Mouse (Mus musculus) heart, adult 18-20 months (tissue): ENCODE results near the gene Gm20441. TPM values are rescaled to one million over a fixed set of nuclear protein-coding genes. Genes with fewer than 3 reads are reported as not detected.
A peak's percentile ranks its signal among the peaks of the same experiment; 100 is the strongest.

Source experiments
- DNase-seq, 2 experiments: peaks; one replicate each; pipeline ENCODE4 v3.0.0; 2021 to 2022; ENCODE audit warnings: mixed read lengths in 1 of 2
- long read RNA-seq, 2 experiments: library from polyadenylated mRNA; stranded (forward); transcript quantifications; one replicate each; pipeline ENCODE4 v2.0.0; 2021
- total RNA-seq, 2 experiments: library from RNA; stranded (reverse); gene quantifications; 2 replicates each; pipeline ENCODE4 v1.2.3; 2021

Gene Gm20441
- not detected for total RNA-seq
- long read RNA-seq, experiment 1, result 0 reads
- long read RNA-seq, experiment 2, result 0 reads

DNA sequence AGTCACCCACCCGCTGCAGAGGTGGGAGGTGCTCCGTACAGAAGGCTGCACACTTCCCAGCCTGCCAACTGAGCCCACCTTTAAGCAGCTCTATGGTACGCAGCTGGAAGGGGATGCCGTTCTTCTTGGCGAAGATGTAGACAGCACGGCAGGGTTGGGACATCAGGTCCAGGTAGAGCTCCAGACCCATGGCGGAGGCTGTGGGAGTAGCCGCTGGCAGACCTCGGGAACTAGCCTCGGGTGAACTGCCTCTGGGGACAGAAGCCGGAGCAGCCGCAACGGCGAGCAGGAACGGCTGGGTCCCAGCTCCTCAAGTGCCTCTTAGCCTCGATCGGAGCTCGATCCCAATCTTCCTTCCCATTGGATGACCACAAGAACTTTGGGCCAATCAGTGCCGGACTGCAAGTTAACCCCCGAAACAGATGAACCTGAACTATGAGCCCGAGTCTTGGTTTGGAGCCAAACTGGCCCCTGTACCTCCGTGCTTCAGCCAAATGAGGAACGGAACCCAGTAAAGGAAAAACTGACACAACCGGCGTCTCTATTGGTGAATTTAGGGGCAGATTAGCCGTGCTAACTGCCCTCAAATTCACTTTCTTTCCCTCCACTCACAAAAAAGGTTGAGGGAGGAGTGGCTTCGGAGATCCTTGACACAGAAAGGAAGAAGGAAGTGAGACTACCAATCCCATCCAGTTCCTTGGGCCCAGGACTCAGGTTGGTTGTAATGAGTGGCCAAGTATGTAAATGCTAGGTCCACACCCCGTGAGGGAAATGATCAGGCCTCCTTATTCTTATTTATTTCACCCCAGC, at the start of gene Gm20441, which contains the start of gene Gstt3:
TSS of gene Gm20441 (minus strand) at position 186 of the 810 bp plus-strand sequence.
TSS of gene Gstt3 (minus strand) at position 646 of the 810 bp plus-strand sequence.
- DNase-seq, result peak; percentile 81 to 88

DNA sequence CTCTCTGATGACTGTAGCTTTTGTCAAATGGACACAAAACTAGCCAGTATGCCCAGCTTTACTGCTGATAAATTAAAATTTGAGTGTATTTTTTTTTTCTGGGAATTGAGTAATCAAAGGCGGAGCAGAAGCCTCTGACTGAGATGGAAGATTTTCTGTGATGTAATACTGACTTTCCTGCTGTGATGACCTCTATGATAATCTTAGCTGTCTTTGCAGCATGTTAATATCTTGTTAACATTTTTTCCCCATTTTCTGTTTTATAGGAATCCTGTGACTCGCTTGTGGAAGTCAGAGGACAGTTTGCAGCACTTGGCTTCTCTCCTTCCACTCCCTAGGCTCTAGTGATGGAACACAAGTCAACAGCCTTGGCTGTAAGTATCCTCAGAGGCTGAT, 49.5 kb upstream of the Gm20441 start:
- DNase-seq, result no peak

DNA sequence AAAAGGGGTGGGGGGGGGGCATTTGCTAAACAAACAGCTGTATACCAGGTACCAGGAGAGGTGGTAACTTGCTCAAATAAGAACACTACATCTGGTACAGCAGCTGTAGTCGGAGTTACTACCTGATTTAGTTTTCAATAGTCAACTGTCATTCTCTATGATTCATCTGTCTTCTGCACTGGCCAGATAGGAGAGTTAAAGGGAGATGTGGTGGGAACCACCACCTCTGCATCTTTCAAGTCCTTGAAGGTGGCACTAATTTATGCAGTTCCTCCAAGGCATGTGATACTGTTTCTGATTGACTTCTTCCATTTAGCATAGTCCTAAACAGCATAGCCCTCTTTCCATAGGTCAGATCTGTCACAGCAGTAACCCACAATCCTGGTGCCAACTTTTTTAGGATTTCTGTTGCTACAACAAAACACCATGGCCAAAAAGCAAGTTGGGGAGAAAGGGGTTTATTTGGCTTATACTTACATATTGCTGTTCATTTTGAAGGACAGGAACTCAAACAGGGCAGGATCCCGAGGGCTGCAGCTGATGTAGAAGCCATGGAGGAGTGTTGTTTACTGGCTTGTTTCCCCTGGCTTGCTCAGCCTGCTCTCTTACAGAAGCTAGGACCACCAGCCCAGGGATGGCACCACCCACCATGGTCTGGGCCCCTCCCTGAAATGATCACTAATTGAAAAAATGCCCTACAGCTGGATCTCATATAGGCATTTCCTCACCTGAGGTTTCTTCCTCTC, 48.9 kb upstream of the Gm20441 start:
- DNase-seq, result no peak

DNA sequence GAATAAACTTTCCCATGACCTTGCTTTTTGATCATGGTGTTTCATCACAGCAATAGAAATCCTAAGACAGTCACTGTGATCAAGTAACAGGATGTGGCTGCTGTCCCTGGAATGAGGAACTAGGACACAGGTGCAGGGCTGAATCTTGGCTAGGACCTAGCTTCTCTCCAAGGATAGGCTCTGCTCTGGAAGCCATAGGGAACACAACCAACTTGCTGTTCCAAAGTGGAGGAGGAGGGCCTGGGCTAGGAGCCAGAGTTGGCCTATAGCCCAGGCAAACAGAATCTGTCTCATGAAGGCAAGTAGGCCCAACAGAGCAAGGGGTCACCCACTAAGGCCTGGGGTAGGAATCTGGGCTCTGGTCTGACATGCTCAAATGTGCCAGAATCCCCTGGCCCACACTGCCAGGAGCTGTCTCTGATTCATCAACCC, 47.8 kb upstream of the Gm20441 start:
- peak; percentile 73 to 86 for DNase-seq

DNA sequence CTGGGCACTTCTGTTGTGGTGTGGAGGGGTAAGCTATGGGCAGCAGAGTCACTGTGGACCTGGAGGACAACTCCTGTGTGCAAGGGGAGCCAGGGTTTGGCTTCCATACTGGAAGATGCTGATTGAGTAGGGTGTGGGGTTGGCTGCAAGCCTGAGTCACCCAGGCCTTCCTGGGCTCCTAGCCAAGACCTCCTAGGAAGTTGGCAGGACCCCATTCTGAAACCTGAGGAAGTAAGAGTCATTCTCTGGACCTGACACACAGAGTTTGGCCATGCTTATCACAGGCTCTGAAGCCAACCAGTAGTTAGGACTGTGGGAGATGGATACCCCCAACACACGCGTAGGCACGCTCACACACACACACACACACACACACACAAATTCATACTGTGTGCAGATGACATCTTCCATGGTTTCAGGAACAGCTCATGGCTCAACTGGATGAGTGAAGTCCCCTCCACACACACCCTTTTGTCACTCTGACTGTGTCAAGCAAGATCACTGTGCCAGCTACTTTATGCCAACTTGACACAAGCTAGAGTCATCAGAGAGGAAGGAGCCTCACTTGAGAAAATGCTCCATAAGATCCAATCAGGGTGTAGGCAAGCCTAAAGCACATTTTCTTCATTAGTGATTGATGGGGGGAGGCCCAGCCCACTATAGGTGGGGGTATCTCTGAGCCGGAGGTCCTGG, 47.1 kb upstream of the Gm20441 start:
- peak; percentile 55 to 58 for DNase-seq

DNA sequence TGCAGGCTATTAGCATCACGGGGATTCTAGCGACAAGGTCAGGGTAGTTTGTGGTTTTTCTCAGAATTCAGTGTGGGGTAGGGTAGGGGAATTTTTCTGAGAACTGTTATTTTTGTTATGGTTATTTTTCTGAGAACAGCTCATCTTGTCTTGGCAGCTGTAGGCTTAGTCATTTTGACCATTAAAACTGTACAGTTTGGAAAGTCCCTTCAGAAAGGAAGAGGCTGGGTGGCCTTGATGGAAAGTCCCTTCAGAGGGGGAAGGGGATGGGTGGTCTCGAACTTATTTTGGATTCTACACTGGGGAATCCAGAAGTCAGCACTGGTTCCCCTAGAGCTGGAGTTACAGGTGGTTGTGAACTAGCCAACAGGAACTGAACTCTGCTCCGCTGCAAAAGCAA, 43.8 kb upstream of the Gm20441 start:
- no peak for DNase-seq

DNA sequence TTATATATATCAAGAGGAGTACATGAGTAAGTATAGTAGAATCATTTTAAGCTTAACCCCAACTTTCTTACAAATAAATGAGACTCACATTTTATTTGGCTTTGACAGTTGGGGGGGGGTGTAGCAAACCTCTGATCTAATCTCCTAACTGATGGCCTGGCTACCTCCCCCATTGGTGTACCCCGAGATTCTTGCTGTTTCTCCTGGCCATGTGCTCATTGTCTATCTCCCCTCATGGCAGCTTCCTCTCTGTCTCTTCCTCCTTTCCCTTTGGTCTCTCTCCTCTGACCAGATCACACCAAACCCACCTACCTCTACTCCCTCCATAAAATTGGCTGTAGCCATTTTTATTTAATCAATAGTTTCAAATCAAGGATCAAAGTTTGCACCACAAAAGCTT, 43.0 kb upstream of the Gm20441 start:
- no peak for DNase-seq

DNA sequence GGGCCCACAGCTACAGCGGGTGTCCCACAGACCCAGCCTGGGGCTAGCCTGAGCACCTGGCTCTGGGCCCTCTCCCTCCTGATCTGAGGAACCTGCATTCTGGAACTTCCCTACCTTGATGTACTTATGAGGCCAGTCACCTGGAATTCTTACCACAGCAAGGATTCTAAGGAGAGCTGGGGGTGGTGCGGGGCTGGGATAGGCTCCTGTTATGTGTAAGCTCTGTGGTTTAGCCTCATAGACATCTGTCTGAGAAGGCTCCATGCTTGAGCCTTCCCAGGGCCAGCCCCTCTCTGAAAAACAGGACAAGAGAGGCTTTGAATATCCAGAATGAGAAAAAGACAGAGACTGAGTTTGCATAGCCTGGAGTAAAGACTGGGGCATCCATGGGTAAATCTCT, 41.7 kb upstream of the Gm20441 start, which contains the start of gene Gstt4:
TSS of gene Gstt4 (minus strand) at position 101 of the 400 bp plus-strand sequence.
- no peak for DNase-seq

DNA sequence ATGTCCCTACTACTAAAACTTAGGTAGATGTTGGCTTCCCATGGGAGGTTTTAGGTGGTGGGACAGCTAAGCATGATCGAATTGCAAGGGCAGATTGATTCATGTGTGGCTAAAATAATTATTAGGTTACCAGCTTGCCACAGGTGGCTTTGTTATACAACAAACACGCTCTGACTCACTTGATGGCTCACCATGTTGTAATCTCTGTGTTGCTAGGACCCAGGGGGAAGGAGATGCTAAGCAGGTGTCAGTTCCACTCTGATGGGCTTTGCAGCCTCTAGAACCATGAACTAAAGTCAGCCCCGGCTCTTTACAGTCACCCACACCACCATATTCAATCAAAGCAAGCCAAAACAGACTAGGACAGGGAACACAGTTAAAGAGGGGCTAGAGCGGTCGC, 39.1 kb upstream of the Gm20441 start:
- no peak for DNase-seq

DNA sequence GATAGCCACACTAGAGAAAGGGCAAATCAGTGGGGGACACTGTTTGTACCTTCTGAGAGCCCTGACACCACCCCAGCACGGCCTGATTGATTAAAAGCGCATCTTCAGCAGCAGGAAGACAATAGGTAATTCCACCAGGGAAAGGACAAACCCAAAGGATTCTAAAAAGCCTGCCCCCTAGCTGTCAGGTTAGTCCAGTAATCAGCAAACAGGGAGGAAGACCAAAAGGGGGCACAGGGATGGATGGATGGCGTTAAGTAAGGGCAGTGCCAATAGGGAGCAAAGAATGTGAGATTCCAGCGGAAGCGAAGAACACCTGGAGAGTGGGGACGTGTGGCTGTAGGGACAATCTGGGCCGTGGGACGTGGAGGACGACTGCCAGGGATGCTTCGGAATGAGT, 37.9 kb upstream of the Gm20441 start:
- no peak for DNase-seq

DNA sequence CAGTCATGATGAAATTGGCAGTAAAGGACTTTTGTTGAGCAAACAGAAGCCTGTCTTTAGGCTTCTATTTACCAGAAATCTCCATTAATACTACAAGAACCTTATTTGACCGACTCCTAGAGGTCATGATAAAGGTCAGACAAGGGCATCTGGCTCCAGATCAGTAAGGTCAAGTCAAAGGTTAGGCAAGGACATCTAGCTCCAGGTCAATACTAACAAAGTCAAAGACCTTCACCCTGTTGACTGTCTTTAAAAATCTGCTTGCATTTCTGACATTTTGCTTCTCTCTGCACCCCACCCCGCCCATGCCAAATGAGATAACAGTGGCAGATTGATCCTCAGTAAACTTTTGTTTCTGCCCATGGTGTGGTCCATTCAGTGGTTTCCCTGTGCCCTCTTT, 23.5 kb upstream of the Gm20441 start:
- DNase-seq, result no peak

DNA sequence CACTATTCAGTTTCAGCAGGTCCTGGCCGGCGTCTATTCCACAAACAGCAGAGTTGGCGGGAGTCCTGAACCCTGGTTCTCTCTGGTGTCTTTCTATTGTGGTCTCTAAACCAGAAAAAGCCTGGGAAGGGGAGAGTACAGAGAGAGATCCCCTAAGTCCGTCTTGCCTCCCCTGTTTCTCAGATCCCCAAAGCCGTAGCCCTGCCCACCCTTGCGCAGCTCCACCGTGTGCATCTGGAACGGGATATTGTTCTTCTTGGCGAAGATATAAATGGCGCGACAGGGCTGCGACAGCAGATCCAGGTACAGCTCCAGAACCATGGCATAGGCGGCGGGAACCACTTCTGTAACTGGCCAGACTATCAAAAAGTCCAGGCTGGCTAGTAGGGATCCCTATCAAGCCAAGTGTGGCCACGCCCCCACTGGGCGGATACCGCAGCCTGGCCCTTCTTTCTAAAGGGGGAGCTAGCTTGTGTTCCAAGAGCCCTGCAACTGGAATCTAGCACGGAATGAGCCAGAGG, 17.5 kb upstream of the Gm20441 start, which contains the start of gene Gstt1:
TSS of gene Gstt1 (minus strand) at position 409 of the 521 bp plus-strand sequence.
- peak; percentile 88 for DNase-seq

DNA sequence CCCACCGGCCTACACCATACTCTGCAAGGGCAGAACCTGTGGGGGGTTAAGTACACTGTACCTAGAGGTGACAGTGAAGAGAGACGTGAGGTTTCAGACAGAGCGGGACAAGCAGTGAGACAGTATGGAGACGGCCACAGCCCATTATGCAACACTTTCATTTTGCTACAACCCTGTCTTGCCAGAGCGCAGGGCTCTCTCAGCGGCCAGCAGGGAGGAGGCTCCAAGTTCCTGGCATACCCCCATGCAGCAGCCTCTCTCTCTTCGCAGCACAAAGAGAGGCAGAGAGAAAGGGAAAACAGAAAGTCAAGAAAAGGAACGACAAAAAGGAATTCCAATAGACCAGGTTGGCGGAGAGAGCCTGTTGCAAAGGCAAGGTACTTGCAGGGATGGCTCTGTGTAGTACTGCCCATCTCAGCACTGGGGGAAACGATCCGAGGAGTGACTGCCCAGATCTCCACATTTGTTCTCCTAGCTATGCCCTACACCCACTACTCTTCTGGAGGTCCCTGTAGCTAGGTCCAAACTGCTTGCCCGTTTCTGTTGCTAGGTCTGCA, 16.9 kb upstream of the Gm20441 start:
- peak; percentile 75 to 82 for DNase-seq

DNA sequence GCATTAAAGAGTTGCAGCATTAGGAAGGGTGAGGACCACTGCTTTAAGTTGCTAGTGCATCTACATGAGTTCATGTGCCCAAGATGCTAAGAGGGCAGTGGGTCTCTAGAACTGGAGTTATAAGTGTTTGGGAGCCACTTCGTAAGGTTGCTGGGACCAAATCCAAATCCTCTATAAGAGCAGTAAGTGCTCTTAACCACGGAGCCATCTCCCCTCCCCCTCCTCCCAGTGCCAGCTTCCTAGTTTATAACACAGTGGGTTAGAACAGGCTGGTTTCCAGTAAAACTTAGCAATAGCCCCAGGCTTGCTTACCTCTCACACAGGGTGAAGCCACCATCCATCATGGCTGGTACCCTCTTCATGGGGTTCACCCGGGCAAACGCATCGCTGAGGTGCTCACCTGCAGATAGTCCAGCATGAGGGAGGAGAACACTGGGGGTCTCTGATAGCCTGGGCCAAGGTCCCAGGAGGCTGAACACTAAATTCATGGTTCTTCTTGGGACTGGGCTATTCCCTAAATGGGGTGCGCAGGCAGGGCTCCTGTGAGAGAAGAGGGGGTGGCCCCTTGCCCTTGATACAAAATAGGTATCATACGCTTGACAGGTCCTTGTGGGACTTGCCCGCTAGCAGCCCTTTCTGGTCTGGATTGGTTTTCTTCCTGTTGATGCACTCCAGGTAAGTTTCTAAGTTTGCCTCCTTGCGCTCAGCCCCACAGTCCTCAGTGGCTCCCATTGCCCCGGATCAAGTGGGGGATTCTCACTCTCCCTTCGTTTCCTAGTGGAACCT, 16.2 kb upstream of the Gm20441 start:
- DNase-seq, result no peak

DNA sequence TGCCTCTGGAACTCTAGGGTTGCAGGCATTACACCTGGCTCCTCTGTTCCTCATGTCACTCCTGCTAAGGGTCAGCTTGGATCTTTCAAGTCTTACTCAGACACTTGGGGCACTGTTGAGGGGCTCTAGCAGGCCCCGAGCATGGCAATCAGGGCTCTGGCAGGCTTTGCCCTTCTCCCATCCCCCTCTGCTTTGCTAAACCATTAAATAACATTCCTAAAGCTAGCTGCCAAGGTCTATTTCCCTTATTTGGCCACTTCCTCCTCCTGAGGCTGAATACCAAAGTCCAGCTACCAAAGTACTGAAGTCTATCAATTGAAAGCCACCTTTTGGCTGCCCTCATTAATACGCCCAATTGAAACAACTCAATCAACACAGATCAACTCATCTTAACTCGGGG, 14.1 kb upstream of the Gm20441 start:
- peak in 1 of 2 experiments; percentile 9 for DNase-seq

DNA sequence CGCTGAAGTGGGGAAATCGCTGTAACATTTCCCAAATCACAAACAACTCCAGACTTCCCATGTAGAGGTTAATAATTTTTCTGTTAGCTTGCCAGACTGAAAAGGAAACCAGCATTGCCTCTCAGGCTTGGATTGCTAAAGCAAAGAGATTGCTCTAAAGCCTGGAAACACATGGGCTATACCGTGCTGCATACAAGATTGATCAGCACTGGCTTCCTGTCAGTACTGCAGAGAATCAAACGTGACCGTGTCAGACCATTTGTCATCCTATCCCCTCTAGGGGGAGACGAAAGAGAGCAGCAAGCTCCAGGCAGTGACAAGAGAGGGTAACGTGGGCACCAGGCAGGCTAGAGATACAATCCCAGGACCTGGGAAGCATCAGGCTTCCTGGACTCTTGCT, 10.0 kb upstream of the Gm20441 start:
- no peak for DNase-seq

DNA sequence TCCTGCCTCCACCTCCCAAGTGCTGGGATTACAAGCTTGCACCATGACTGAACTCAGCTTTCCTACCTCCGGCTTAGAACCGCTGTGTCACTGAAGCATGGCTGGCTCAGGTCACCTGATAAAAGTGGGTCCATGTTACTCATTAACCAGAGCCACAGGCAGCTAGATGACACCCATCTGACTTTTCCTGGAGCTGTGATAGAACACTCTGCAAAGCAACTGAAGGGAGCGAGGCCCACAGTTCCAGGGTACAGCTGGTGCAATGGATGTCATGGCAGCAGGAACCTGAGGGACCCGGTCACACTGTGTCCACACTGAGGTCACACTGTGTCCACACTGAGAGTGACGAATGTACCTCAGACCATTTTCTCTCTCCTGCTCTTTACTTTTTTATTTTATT, 9.1 kb upstream of the Gm20441 start:
- no peak for DNase-seq

DNA sequence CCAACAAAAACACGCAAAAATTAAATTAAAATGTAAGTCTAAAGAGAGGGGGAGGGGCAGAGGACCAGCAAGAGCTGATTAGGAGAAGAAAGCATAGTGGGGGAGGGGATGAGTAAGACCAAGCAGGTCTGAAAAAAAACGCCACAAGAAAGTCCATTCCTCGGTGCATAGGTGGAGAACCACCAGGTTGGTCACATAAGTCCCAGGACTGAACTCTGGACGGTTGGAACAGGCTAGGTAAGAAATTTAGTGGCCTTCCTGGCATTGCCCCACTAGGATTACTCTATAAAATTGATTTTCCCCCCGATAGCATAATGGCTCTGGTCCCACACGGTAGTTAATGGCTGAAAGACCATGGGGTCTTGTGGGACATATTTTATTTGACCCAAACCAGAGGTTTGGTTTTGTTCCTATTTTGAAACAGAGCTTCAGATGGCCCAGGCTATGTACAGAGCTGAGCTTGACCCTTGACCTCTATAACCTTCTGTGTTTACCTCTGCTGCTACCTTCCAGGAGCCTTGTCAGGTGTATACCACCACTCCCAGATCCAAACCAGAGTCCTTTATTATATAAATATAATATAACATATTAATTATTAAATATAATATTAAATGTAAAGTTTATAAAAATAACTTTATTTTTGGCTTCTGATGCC, 8.5 kb upstream of the Gm20441 start:
- DNase-seq, result no peak

DNA sequence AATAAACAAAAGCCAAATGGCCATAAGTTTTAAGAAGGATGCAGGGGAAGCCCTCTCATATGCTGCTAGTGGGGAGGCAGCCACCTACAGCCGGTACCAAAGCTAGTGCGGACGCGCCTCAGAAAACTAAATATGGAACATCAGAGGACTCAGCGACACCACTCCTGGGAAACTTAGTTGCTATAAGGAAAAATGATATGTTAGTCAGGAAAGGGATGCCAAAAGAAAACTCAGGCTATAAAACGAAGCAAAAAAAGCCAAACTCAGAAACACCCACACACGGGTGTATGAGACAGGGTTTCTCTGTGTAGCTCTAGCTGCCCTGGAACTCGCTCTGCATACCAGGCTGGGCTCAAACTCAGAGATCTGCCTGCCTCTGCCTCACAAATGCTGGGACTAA, 7.5 kb upstream of the Gm20441 start:
- DNase-seq, result no peak

DNA sequence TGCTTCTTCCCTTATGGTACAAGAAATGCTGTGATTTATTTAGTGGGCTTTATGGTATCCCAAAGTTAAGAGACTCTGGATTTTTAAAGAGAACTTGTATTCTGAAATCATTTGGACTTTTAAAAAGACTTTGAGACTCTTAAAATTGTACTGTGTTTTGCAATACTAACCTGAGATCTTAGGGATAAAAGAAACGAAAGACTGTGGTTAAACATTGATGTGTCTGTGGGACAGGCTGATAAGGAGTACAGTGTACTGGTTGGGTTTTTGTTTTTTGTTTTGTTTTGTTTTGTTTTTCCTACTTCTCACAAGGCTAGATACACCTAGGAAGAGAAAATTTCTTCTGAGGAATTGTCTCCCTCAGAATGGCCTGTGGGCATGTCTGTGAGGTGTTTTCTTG, 4.7 kb upstream of the Gm20441 start:
- DNase-seq, result no peak
